Comparison of ENCODE assay signal across 25 mouse cellular contexts in the genomic region with DNA sequence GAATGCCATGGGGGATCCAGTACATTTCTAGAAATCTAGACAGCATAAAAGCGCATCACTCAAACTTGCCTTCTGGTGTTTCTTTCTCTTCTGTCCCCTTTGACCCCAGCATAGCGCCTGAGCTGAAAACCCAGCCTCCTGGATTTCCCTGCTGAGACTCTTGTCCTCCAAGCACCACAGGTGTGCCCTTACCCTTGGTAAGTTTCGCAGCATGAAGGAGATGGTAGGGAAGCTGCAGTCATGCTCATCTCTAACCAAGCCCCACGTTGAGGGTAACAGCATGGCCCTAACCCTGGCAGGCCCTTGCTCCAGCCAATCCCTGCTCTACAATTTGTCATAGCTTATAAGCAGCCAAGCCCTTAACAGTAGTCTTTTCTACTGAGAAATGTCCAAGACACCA.
"Had no signal": no experiment of that assay in that cellular context is flagged by ENCODE, and none has a peak within 500 bp of the region (broad histone marks: within the 10 kb centered on the region; RNA-seq: fewer than 3 reads in every experiment).

No protein-coding gene starts in this region.

- H3K9me3 ChIP-seq: embryonic facial prominence, embryonic 10.5 days; embryonic facial prominence, embryonic 12.5 days; embryonic facial prominence, embryonic 13.5 days; embryonic facial prominence, embryonic 15.5 days; forebrain, embryonic 10.5 days; forebrain, embryonic 12.5 days; forebrain, embryonic 13.5 days; forebrain, embryonic 15.5 days had no signal

- H3K27me3 ChIP-seq: embryonic facial prominence, embryonic 12.5 days; embryonic facial prominence, embryonic 13.5 days; embryonic facial prominence, embryonic 15.5 days; forebrain, embryonic 12.5 days; forebrain, embryonic 13.5 days; forebrain, embryonic 15.5 days had no signal

- H3K4me2 ChIP-seq: embryonic facial prominence, embryonic 12.5 days; embryonic facial prominence, embryonic 13.5 days; embryonic facial prominence, embryonic 15.5 days; forebrain, embryonic 12.5 days; forebrain, embryonic 13.5 days; forebrain, embryonic 15.5 days had no signal

- H3K9ac ChIP-seq: embryonic facial prominence, embryonic 12.5 days; embryonic facial prominence, embryonic 13.5 days; embryonic facial prominence, embryonic 15.5 days; forebrain, embryonic 12.5 days; forebrain, embryonic 13.5 days; forebrain, embryonic 15.5 days; forebrain, postnatal 0 days had no signal

- H3K27ac ChIP-seq: embryonic facial prominence, embryonic 10.5 days; embryonic facial prominence, embryonic 12.5 days; embryonic facial prominence, embryonic 13.5 days; embryonic facial prominence, embryonic 15.5 days; forebrain, embryonic 10.5 days; forebrain, embryonic 12.5 days; forebrain, embryonic 13.5 days; forebrain, embryonic 15.5 days; heart, adult 2 months had no signal

- H3K4me1 ChIP-seq: embryonic facial prominence, embryonic 12.5 days; embryonic facial prominence, embryonic 13.5 days; embryonic facial prominence, embryonic 15.5 days; forebrain, embryonic 12.5 days; forebrain, embryonic 13.5 days; forebrain, embryonic 15.5 days had no signal

- ATAC-seq: forebrain, embryonic 13.5 days; forebrain, embryonic 14.5 days; forebrain, embryonic 15.5 days; forebrain, embryonic 16.5 days; forebrain, postnatal 0 days had no signal

- DNase-seq: cerebellum, adult 18-20 months; cerebellum, adult 2 months; cerebellum, adult 8-10 months; cerebellum, adult 9-10 months; cerebellum, adult 9-11 months; cerebellum, postnatal 10 days; cerebellum, postnatal 14 days; cerebellum, postnatal 25 days; cerebellum, postnatal 36 days; embryo, embryonic 11 days; forebrain, postnatal 0 days; gastrocnemius, postnatal 10 days; gastrocnemius, postnatal 14 days had no signal

- H3K4me3 ChIP-seq: embryonic facial prominence, embryonic 10.5 days; embryonic facial prominence, embryonic 12.5 days; embryonic facial prominence, embryonic 13.5 days; embryonic facial prominence, embryonic 15.5 days; erythroblast, embryonic 14.5 days; forebrain, embryonic 10.5 days; forebrain, embryonic 12.5 days; forebrain, embryonic 13.5 days; forebrain, embryonic 15.5 days; heart, adult 2 months had no signal
